In genomic region chr12:17348048-17349036, GRCm38 (mm10) we compare ENCODE assay signal across 7 mouse cellular contexts. TPM values are rescaled to one million over a fixed set of nuclear protein-coding genes. Genes with fewer than 3 reads are reported as not detected.
DNase-seq lines count a peak whose midpoint lies in the region; ATAC-seq lines count a peak whose summit lies in the region.

Gene Nol10, plus strand, starts transcription at chr12:17348458.

- peak; percentile 91 for ATAC-seq in limb, embryonic 11.5 days (ENCODE audit: insufficient number of reproducible peaks, low FRiP score, low TSS enrichment, low read depth)
- ATAC-seq in midbrain, embryonic 14.5 days (ENCODE audit: low FRiP score, low TSS enrichment), result peak; percentile 96

- H3K9ac ChIP-seq in limb, embryonic 11.5 days (ENCODE audit: low read length), result peak within 1 kb of the TSS; percentile 83
- H3K9ac ChIP-seq in midbrain, embryonic 14.5 days (replicated peaks; ENCODE audit: low read length), result peak within 1 kb of the TSS; percentile 72

- DNase-seq in adrenal gland, postnatal 10 days, result peak; percentile 93
- peak; percentile 93 for DNase-seq in embryonic facial prominence, embryonic 10.5 days (ENCODE audit: low spot score)
- DNase-seq in heart, adult 11 months, result peak; percentile 98
- DNase-seq in kidney, adult 18-20 months, result peak; percentile 90
- DNase-seq in limb, embryonic 11.5 days (ENCODE audit: low spot score), result peak; percentile 96
- DNase-seq in midbrain, embryonic 14.5 days, result peak; percentile 97
- peak; percentile 73 to 84 for DNase-seq in spleen, adult 18-20 months

- H3K4me1 ChIP-seq in embryonic facial prominence, embryonic 10.5 days, result peaks cover 14% of the 10 kb centered on the region
- H3K4me1 ChIP-seq in limb, embryonic 11.5 days (ENCODE audit: control insufficient read depth, insufficient read depth, low read length), result peaks cover 7% of the 10 kb centered on the region; the same call in 1 of the 2 replicates
- H3K4me1 ChIP-seq in midbrain, embryonic 14.5 days (ENCODE audit: control insufficient read depth, insufficient read depth, low read length), result peaks cover 11% of the 10 kb centered on the region

- peaks cover 30% of the 10 kb centered on the region for H3K36me3 ChIP-seq in embryonic facial prominence, embryonic 10.5 days (replicated peaks)
- no peaks in the 10 kb centered on the region for H3K36me3 ChIP-seq in limb, embryonic 11.5 days (ENCODE audit: control insufficient read depth, insufficient read depth, low read length)
- peaks cover 26% of the 10 kb centered on the region for H3K36me3 ChIP-seq in midbrain, embryonic 14.5 days (ENCODE audit: control insufficient read depth, insufficient read depth, low read length)

- no peaks in the 10 kb centered on the region for H3K9me3 ChIP-seq in embryonic facial prominence, embryonic 10.5 days
- no peaks in the 10 kb centered on the region for H3K9me3 ChIP-seq in limb, embryonic 11.5 days (ENCODE audit: control insufficient read depth, low read length)
- H3K9me3 ChIP-seq in midbrain, embryonic 14.5 days (ENCODE audit: control insufficient read depth, low read length), result no peaks in the 10 kb centered on the region

- H3K27me3 ChIP-seq in embryonic facial prominence, embryonic 10.5 days (replicated peaks; ENCODE audit: low read depth, poor library complexity, severe bottlenecking), result no peaks in the 10 kb centered on the region
- no peaks in the 10 kb centered on the region for H3K27me3 ChIP-seq in limb, embryonic 11.5 days (ENCODE audit: control insufficient read depth, insufficient read depth, low read length)
- no peaks in the 10 kb centered on the region for H3K27me3 ChIP-seq in midbrain, embryonic 14.5 days (ENCODE audit: control insufficient read depth, insufficient read depth, low read length)

- H3K27ac ChIP-seq in embryonic facial prominence, embryonic 10.5 days (replicated peaks), result peak within 1 kb of the TSS; percentile 83
- no peak within 1 kb of the TSS for H3K27ac ChIP-seq in limb, embryonic 11.5 days (replicated peaks; ENCODE audit: low read depth, low read length)
- H3K27ac ChIP-seq in midbrain, embryonic 14.5 days (replicated peaks; ENCODE audit: low read depth, low read length), result no peak within 1 kb of the TSS

- peak within 1 kb of the TSS; percentile 87 for H3K4me2 ChIP-seq in limb, embryonic 11.5 days (ENCODE audit: low read depth, severe bottlenecking)
- H3K4me2 ChIP-seq in midbrain, embryonic 14.5 days (ENCODE audit: low read length), result peak within 1 kb of the TSS; percentile 71

- peak within 1 kb of the TSS; percentile 91 for H3K4me3 ChIP-seq in embryonic facial prominence, embryonic 10.5 days
- peak within 1 kb of the TSS; percentile 81 for H3K4me3 ChIP-seq in limb, embryonic 11.5 days (ENCODE audit: low read depth, low read length)
- H3K4me3 ChIP-seq in midbrain, embryonic 14.5 days (replicated peaks; ENCODE audit: low read depth, low read length), result peak within 1 kb of the TSS; percentile 74

- WGBS in embryonic facial prominence, embryonic 10.5 days, result under 1% methylated on average over 42 of the region's 42 CpGs
- under 1% methylated on average over 42 of the region's 42 CpGs for WGBS in limb, embryonic 11.5 days
- under 1% methylated on average over 42 of the region's 42 CpGs for WGBS in midbrain, embryonic 14.5 days

RNA-seq across cellular contexts. Expression of gene Nol10, which starts in this region (rescaled TPM):
- total RNA-seq in adrenal gland, postnatal 10 days (2021), result 10 to 100 TPM; 11.9 to 14.2 TPM
- 41.8 and 43.4 TPM in 2 replicates for polyA plus RNA-seq in embryonic facial prominence, embryonic 10.5 days (2016; fragmentation: Nextera tagmentation; extraction: Ambion mirVana)
- 35.4 and 39.2 TPM in 2 replicates for polyA plus RNA-seq in limb, embryonic 11.5 days (2014; fragmentation: Nextera tagmentation; extraction: Ambion mirVana)
- polyA plus RNA-seq in midbrain, embryonic 14.5 days (2014; fragmentation: Nextera tagmentation; extraction: Ambion mirVana), result 16.6 and 21.7 TPM in 2 replicates
